Mouse (Mus musculus): ENCODE data around the gene Cwc25. TPM values are rescaled to one million over a fixed set of nuclear protein-coding genes. Genes with fewer than 3 reads are reported as not detected.
A peak's percentile ranks its signal among the peaks of the same experiment; 100 is the strongest.

Gene Cwc25
- total RNA-seq, 2 experiments from 2014 or later, result 13.4 to 13.5 TPM

GRCm38 (mm10) chr11:97700746-97701580 lies 65.4 kb downstream of the Cwc25 start:
- DNase-seq (ENCODE audit: low spot score in 2 of 2), result peak in 1 of 2 experiments; percentile 38

- DNase-seq (ENCODE audit: low spot score in 2 of 2), result peak; percentile 82 to 90
Measured at GRCm38 (mm10) chr11:97700003-97700745, 66.2 kb downstream of the Cwc25 start, which contains the start of gene Pcgf2. Gene Pcgf2, minus strand, starts transcription at chr11:97700497.

GRCm38 (mm10) chr11:97699626-97700002 lies 66.7 kb downstream of the Cwc25 start:
- peak; percentile 69 to 89 for DNase-seq (ENCODE audit: low spot score in 2 of 2)

GRCm38 (mm10) chr11:97698741-97699611 lies 67.4 kb downstream of the Cwc25 start:
- DNase-seq (ENCODE audit: low spot score in 2 of 2), result peak; percentile 79 to 88

GRCm38 (mm10) chr11:97697891-97698529 lies 68.3 kb downstream of the Cwc25 start:
- DNase-seq (ENCODE audit: low spot score in 2 of 2), result no peak

GRCm38 (mm10) chr11:97697199-97697890 lies 69.0 kb downstream of the Cwc25 start:
- DNase-seq (ENCODE audit: low spot score in 2 of 2), result no peak

GRCm38 (mm10) chr11:97696669-97697068 lies 69.7 kb downstream of the Cwc25 start:
- DNase-seq (ENCODE audit: low spot score in 2 of 2), result no peak

GRCm38 (mm10) chr11:97695712-97696401 lies 70.5 kb downstream of the Cwc25 start:
- no peak for DNase-seq (ENCODE audit: low spot score in 2 of 2)

Small RNA genes lying within 50 kb of the gene (microRNA-seq; reads per million reads assigned to microRNA genes)
- not detected for gene Mir8102

Other genes with a start within 250 kb of the Cwc25 start
- gene Srcin1, start 190.4 kb downstream of the Cwc25 start, total RNA-seq (2021), result 1 to 10 TPM; 1.3 to 1.7 TPM
- gene Epop, start 136.9 kb downstream of the Cwc25 start, total RNA-seq (2021), result under 1 TPM; 0.47 to 0.76 TPM
- 10 to 100 TPM; 30.8 to 32.1 TPM for gene Mllt6, start 103.1 kb downstream of the Cwc25 start, total RNA-seq (2021)
- 10 to 100 TPM; 65.5 to 72.0 TPM for gene Cisd3, start 80.7 kb downstream of the Cwc25 start, total RNA-seq (2021)
- gene Pcgf2, start 66.1 kb downstream of the Cwc25 start, total RNA-seq (2021), result 10 to 100 TPM; 27.3 to 33.0 TPM
- 100 to 1,000 TPM; 203 to 227 TPM for gene Psmb3, start 63.2 kb downstream of the Cwc25 start, total RNA-seq (2021)
- 10 to 100 TPM; 62.7 to 64.2 TPM for gene Pip4k2b, start 21.9 kb downstream of the Cwc25 start, total RNA-seq (2021)
- gene 1700001P01Rik, start 9.4 kb upstream of the Cwc25 start, total RNA-seq (2021), result not detected
- gene Rpl23, start 15.9 kb upstream of the Cwc25 start, total RNA-seq (2021), result 100 to 1,000 TPM; 976 to 983 TPM
- 10 to 100 TPM; 82.0 to 99.0 TPM for gene Lasp1, start 32.4 kb upstream of the Cwc25 start, total RNA-seq (2021)
- 1 to 10 TPM; 1.0 to 2.4 TPM for gene B230217C12Rik, start 74.2 kb upstream of the Cwc25 start, total RNA-seq (2021)
- under 1 TPM; 0.27 to 0.44 TPM for gene Fbxo47, start 117.6 kb upstream of the Cwc25 start, total RNA-seq (2021)
- gene Plxdc1, start 219.9 kb upstream of the Cwc25 start, total RNA-seq (2021), result 1 to 10 TPM; 7.1 to 7.6 TPM
- 1 to 10 TPM; 1.5 to 1.9 TPM for gene Arl5c, start 229.6 kb upstream of the Cwc25 start, total RNA-seq (2021)